Mouse (Mus musculus) neural tube, embryonic 14.5 days (tissue): ENCODE data around the gene Prss40. TPM values are rescaled to one million over a fixed set of nuclear protein-coding genes. Genes with fewer than 3 reads are reported as not detected.
"Not testable (repeated sequence)": the region's sequence is repeated elsewhere in the genome, so short reads cannot be mapped to it uniquely, and the experiment has no call there.

Experiments
- ATAC-seq: fragments of 200-750 bp; cut with Nextera tagmentation; 2 replicates; pipeline ENCODE4 v1.8.0; 2017; ENCODE audit warnings: low read depth, mild to moderate bottlenecking, moderate TSS enrichment, moderate library complexity
- H3K27ac ChIP-seq: fragments of 300-500 bp; sonication (generic); 2 replicates; pipeline ENCODE4 v1.5.1; 2014; ENCODE audit warnings: low read depth, mild to moderate bottlenecking, control low read depth, low read length, moderate library complexity, mixed read lengths
- H3K27me3 ChIP-seq: fragments of 300-500 bp; sonication (generic); 2 replicates; pipeline ENCODE4 v1.6.1; 2014; ENCODE audit warnings: low read length; ENCODE audit not compliant: control insufficient read depth, insufficient read depth
- H3K36me3 ChIP-seq: fragments of 300-500 bp; sonication (generic); 2 replicates; pipeline ENCODE4 v1.6.1; 2014; ENCODE audit warnings: low read length, mixed read lengths; ENCODE audit not compliant: control insufficient read depth, insufficient read depth
- H3K4me1 ChIP-seq: fragments of 300-500 bp; sonication (generic); 2 replicates; pipeline ENCODE4 v1.6.1; 2014; ENCODE audit warnings: low read length; ENCODE audit not compliant: control insufficient read depth, insufficient read depth
- H3K4me2 ChIP-seq: fragments of 300-500 bp; sonication (generic); 2 replicates; pipeline ENCODE4 v1.6.1; 2014; ENCODE audit warnings: mild to moderate bottlenecking, low read depth, low read length, control low read depth
- H3K4me3 ChIP-seq: fragments of 300-500 bp; sonication (generic); 2 replicates; pipeline ENCODE4 v1.5.1; 2014; ENCODE audit warnings: low read depth, low read length, control low read depth, mixed read lengths
- H3K9ac ChIP-seq: fragments of 300-500 bp; sonication (generic); replicated peaks from 2 replicates; pipeline ENCODE4 v1.6.1; 2014; ENCODE audit warnings: low read depth, mild to moderate bottlenecking, control low read depth, low read length, mixed read lengths
- H3K9me3 ChIP-seq: fragments of 300-500 bp; sonication (generic); 2 replicates; pipeline ENCODE4 v1.6.1; 2016; ENCODE audit warnings: low read length; ENCODE audit not compliant: control insufficient read depth
- whole genome bisulfite sequencing: fragments of 180-500 bp; shearing (Covaris S2); extraction: QIAGEN DNeasy Blood & Tissue Kit; methylation state at CpG from one replicate; pipeline ENCODE4 v1.1.7; 2014; 5-methylcytosine and 5-hydroxymethylcytosine counted together
- polyA plus RNA-seq: library from polyadenylated mRNA; unstranded; fragments of >200 nt; fragmentation: Nextera tagmentation; extraction: Ambion mirVana; gene quantifications from 2 replicates; pipeline ENCODE4 v1.2.1, GENCODE M21; 2014

Prss40 gene
- polyA plus RNA-seq, 1 experiment from 2014 or later = not detected

DNA sequence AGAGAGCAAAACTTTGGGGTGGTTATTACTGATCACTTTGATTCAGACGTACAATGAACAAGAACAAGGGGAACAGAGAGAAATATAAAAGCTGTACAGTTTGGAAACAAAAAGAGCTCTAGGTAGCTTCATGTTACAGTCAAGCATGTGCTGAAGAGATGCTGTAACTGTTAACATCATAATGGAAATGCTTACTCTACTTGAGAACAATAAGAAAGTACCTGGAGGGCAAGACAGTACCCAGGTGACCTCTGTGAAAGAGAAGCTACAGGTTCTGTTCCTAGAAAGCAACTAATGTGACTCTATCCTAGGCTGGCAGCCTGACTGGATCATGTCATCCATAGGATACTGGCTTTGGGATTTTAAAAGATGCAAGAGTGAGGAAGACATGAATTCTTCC, 13.7 kb downstream of the Prss40 start:
- H3K27ac ChIP-seq = no peak overlapping the region
- H3K4me3 ChIP-seq = no peak overlapping the region
- no peaks in the 10 kb centered on the region for H3K9me3 ChIP-seq
- H3K9ac ChIP-seq = no peak overlapping the region
- H3K36me3 ChIP-seq = no peaks in the 10 kb centered on the region
- 91% methylated on average over 1 of the region's 1 CpGs for WGBS
- no peaks in the 10 kb centered on the region for H3K27me3 ChIP-seq
- ATAC-seq = no peak
- no peak overlapping the region for H3K4me2 ChIP-seq
- H3K4me1 ChIP-seq = no peaks in the 10 kb centered on the region

DNA sequence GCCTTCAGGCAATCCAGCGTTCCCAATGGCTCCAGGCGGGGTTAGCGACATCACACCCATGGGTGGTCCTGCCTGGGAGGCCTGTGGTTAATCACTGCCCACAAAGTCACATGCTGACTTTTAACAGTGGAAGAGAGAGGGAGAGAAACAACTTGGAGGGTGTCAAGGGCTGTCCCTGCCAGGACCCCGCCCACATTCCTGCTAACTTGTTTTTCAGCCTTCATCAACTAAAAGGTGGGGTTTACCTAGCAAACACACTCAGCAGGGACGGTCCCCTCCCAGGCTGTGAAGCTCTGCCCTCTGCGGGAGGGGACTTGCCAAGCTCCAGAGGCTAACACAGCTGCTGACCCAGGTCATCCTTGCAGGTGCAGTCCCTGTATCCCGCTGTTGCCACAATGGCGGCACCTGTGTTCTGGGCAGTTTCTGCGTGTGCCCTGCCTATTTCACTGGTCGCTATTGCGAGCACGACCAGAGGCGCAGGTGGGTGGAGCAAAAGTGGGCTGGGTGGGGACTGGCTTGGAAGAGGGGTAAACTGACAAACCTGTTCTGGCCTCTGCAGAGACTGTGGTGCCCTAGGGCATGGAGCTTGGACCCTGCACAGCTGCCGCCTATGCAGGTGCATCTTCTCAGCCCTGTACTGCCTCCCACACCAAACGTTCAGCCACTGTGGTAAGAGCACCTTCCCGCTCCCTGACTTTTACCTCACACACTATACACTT, 23.8 kb downstream of the Prss40 start:
- peak; percentile 56; the same call in 1 of the 2 replicates for ATAC-seq
- Histone ChIP-seq H3K27ac (no peak overlapping the region), H3K4me3 (peak overlapping the region; percentile 10; the same call in 1 of the 2 replicates), H3K9ac (0 out of 2 replicates have a peak overlapping the region, but pooled peaks have one; percentile 11), H3K36me3 (no peaks in the 10 kb centered on the region), H3K9me3 (no peaks in the 10 kb centered on the region), H3K4me1 (peaks cover 7% of the 10 kb centered on the region; the same call in 1 of the 2 replicates), H3K27me3 (peaks cover 13% of the 10 kb centered on the region), H3K4me2 (peak overlapping the region; percentile 37)
- WGBS = 5% methylated on average over 16 of the region's 16 CpGs

DNA sequence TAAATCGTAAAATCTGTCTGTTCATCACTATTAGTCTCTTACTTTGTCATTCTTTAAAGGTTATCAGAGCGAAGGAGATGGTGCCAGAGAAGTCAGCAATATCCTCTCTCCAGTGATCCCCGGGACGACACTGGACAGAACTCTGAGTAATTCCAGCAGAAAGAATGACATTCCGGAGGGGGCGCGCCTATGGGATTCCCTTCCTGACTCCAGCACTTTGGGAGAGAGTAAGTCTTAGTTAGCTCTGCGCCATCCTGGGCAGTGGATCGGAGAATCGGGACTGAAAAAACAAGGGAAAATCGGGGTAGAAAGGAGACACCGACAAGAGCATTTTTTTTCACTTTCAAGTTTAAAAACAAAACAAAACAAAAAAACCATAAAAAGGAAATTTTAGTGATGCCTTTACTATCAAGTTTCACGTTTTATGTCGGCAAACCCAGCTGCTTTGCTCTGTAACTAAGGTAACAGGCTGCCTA, 24.4 kb downstream of the Prss40 start:
- no peak overlapping the region for H3K27ac ChIP-seq
- H3K4me2 ChIP-seq = peak overlapping the region; percentile 37
- H3K27me3 ChIP-seq = peaks cover 13% of the 10 kb centered on the region
- H3K9me3 ChIP-seq = no peaks in the 10 kb centered on the region
- H3K36me3 ChIP-seq = no peaks in the 10 kb centered on the region
- H3K4me1 ChIP-seq = peaks cover 7% of the 10 kb centered on the region; the same call in 1 of the 2 replicates
- ATAC-seq = no peak
- no peak overlapping the region for H3K9ac ChIP-seq
- H3K4me3 ChIP-seq = no peak overlapping the region; the same call in 1 of the 2 replicates
- WGBS = 2% methylated on average over 14 of the region's 14 CpGs

DNA sequence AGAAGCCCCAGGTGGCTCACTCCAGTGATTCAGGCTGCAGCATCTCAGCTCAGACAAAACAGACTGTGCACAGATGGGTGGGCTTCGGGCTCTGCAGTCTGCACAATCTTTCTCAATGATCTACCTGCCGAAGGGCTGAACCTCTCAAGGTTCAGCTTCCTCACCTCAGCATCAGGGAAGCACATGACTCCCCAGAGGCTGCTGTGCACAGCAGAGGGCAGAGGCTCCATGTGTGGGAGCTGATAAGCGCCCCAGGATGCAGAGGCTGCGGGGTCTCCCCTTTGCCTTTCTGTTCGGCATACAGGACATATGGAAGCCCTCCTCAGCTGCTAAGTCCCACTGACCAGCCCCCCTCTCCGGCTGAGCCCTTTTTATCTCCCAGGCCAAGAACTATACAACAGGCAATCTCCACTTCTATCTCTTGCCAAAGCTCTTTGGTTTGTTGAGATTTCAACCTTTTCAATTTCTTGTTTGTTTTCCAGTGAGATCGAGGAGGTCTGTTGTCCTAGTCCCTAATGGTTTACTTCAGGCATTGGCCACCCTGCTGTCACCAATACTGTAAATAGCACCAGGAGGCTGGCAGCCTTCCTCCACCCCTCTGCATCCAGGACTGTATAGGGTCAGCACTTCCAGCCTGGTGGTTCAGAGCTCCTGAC, 25.6 kb downstream of the Prss40 start, which contains the start of gene Cfc1:
Gene Cfc1 (plus strand): TSS at position 606 of the 656 bp plus-strand sequence.
- not testable (repeated sequence) for H3K9ac ChIP-seq, H3K4me3 ChIP-seq, H3K27ac ChIP-seq, H3K4me1 ChIP-seq, H3K9me3 ChIP-seq, ATAC-seq, H3K36me3 ChIP-seq
- WGBS = 34% methylated on average over 7 of the region's 7 CpGs
- Histone ChIP-seq H3K4me2 (peak within 1 kb of the TSS; percentile 37), H3K27me3 (peaks cover 13% of the 10 kb centered on the region)

DNA sequence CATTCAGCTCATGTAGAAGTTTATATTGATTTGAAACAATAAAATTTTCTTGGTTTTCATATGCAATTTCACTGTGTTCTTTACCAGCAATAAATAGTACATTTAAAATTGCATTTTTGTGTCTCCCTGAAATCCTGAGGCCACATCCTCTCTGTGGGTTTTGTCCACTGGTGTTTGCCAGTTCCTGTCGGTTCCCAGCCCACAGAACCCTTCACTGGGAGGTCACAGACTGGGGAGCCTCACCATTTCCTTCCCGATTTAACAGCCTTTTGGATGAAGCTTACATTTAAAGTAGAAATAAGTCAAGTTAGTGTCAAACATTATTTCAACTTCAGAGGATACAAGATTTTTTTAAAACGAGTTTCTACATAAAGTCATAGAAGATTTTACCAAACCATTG, 26.2 kb downstream of the Prss40 start:
- not testable (repeated sequence) for H3K4me1 ChIP-seq, H3K9ac ChIP-seq, H3K36me3 ChIP-seq, H3K4me2 ChIP-seq, H3K27ac ChIP-seq, H3K9me3 ChIP-seq, ATAC-seq, H3K4me3 ChIP-seq
- peaks cover 13% of the 10 kb centered on the region for H3K27me3 ChIP-seq
- 52% methylated on average over 3 of the region's 3 CpGs for WGBS

DNA sequence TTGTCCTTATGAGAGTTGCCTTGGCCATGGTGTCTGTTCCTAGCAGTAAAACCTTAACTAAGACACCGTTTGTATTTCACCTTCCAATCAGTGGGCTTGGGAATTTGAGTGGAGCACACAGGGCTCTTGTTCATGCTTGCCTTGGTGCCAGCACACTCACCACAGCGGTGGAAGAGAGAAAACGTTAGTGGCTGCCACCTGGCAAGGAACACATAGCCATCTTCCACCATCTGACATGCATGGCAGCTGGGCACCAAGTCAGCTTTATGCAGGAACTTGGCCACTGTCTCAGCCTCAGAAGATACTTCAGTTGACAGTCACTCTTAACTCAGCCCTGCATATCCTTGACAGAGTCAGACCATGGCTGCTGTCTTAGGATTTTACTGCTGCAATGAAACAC, 37.1 kb downstream of the Prss40 start:
- 86% methylated on average over 3 of the region's 3 CpGs for WGBS

DNA sequence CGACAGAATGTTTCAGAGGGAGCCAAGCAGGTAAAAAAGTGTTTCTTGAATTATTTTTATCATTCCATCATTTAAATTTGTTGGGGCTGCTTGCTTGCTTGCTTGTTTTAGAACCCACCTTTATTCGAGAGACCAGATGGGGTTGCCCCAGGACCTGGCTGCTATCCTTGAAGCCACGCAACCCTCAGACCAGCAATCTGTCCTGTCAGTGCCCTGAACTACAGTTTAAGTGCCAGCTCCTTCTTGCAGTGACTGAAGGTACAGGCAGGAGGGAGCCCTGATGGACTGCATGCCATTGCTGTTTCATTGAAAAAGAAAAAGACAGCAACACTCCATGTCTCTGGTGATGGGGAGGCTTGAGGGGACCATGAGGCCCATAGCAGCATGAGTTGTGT, 37.9 kb downstream of the Prss40 start:
- ATAC-seq = no peak
- H3K36me3 ChIP-seq = no peaks in the 10 kb centered on the region
- H3K4me2 ChIP-seq = no peak overlapping the region
- no peaks in the 10 kb centered on the region for H3K9me3 ChIP-seq
- H3K9ac ChIP-seq = no peak overlapping the region
- 92% methylated on average over 3 of the region's 3 CpGs for WGBS
- no peaks in the 10 kb centered on the region for H3K4me1 ChIP-seq
- no peak overlapping the region for H3K27ac ChIP-seq
- H3K4me3 ChIP-seq = no peak overlapping the region
- H3K27me3 ChIP-seq = no peaks in the 10 kb centered on the region

More for the DNA sequence above, 37.1 kb downstream of the Prss40 start:
- H3K9ac ChIP-seq = no peak overlapping the region
- no peak overlapping the region for H3K27ac ChIP-seq
- H3K27me3 ChIP-seq = no peaks in the 10 kb centered on the region
- no peaks in the 10 kb centered on the region for H3K9me3 ChIP-seq
- H3K4me2 ChIP-seq = no peak overlapping the region
- ATAC-seq = no peak
- H3K4me3 ChIP-seq = no peak overlapping the region
- H3K4me1 ChIP-seq = no peaks in the 10 kb centered on the region
- no peaks in the 10 kb centered on the region for H3K36me3 ChIP-seq

DNA sequence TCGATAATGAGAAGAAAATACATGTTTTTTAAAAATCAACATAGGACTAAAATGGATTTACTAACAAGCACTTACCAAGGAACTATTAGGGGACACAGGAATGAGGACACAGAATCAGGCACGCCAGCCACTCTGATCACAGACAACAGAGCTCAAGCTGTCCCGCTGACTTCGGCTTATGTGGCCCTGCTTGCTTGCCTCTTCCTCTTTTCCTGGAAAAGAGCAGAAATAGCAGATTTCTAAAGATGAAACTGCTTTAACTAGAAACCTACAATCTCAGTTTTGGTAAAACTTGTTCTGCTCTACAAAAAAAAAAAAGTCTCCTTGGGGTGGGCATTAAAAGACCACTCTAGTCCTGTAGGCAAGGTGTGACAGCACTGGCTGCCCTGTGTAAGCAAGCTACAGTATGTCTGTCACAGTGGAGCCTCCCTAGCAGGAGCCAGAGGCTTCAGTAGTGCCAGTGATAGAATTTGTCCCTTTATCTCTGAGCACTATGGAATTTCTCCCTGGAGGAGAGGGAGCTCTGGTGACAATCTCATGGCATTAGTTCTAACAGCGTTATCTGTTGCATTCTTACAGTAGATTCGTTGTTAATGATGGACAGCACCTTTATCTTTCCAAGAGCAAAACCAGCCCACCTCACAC, 38.4 kb downstream of the Prss40 start:
- Histone ChIP-seq H3K4me1 (no peaks in the 10 kb centered on the region), H3K4me2 (no peak overlapping the region), H3K27ac (no peak overlapping the region), H3K9ac (no peak overlapping the region), H3K9me3 (no peaks in the 10 kb centered on the region), H3K36me3 (no peaks in the 10 kb centered on the region), H3K4me3 (no peak overlapping the region), H3K27me3 (no peaks in the 10 kb centered on the region)
- ATAC-seq = no peak
- WGBS = 87% methylated on average over 6 of the region's 6 CpGs

DNA sequence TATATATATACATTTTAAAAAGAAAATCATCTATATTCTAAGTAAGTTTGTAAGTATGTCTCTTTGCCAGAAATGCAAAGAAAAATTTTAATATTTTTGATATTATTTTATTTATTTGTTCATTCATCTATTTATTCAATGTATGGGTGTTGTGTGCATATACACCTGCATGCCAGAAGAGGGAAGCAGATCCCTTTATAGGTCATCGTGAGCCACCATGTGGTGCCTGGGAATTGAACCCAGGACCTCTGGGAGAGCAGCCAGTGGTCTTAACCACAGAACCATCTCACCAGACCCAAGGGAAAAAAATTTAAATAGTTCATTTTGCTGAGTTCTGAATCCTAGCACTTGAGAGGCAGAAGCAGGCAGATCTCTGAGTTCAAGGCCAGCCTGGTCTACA, 42.5 kb downstream of the Prss40 start:
- Histone ChIP-seq H3K27ac (no peak overlapping the region), H3K9me3 (no peaks in the 10 kb centered on the region), H3K4me2 (no peak overlapping the region), H3K27me3 (no peaks in the 10 kb centered on the region), H3K4me1 (no peaks in the 10 kb centered on the region), H3K4me3 (no peak overlapping the region), H3K36me3 (no peaks in the 10 kb centered on the region), H3K9ac (no peak overlapping the region)
- 90% methylated on average over 1 of the region's 1 CpGs for WGBS
- no peak for ATAC-seq
